Mouse (Mus musculus): ENCODE data around the gene Dip2c. TPM values are rescaled to one million over a fixed set of nuclear protein-coding genes. Genes with fewer than 3 reads are reported as not detected.

Dip2c gene
- total and polyA plus RNA-seq, 3 experiments: 0.04 to 0.14 (median 0.08) TPM

DNA sequence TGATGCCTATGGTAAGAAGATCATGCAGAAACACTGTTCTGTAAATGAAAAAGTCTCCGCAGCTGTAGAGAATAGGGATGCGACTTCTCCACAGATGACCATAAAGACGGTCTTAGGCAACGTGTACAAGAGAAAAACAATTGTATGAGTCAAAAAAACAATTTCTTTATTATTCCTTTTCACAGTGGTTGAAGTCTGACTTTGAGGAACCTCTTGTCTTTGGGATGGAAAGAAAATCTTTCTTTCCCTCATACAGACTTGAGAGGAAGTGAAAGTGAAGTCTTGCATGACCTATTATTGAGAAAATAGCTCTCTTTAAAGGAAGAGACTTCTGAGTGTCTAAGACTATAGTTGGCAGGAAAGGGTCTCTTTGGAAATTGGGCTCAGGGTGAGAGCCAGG is 132.7 kb downstream of the Dip2c start:
- H3K4me2 ChIP-seq (ENCODE audit: insufficient read depth, low read depth, poor library complexity, severe bottlenecking): peak overlapping the region; percentile 84
- H3K27me3 ChIP-seq (replicated peaks): no peaks in the 10 kb centered on the region
- no peaks in the 10 kb centered on the region for H3K9me3 ChIP-seq (replicated peaks; ENCODE audit: low read length)
- H3K4me3 ChIP-seq (replicated peaks in 1 of 3; ENCODE audit: low read depth in 2 of 3, low read length in 2 of 3, poor library complexity in 1 of 3): no peak overlapping the region
- TF ChIP-seq JUN (IDR thresholded peaks at IDR 0.05; ENCODE audit: insufficient read depth, low read depth, low read length) (peak; percentile 52; the same call in 1 of the 2 replicates), IRF4 (IDR thresholded peaks at IDR 0.05; ENCODE audit: low read depth, low read length) (peak; percentile 97), MEF2A (IDR thresholded peaks at IDR 0.05; ENCODE audit: borderline replicate concordance, low read depth, low read length) (peak; percentile 77), TCF12 (IDR thresholded peaks at IDR 0.05; ENCODE audit: low read depth, low read length) (peak; percentile 49; the same call in 1 of the 2 replicates), BHLHE40 (IDR thresholded peaks at IDR 0.05; ENCODE audit: low read depth, low read length) (peak; percentile 42; the same call in 1 of the 2 replicates), ETS1 (conservative IDR thresholded peaks at IDR 0.05; ENCODE audit: low read depth, low read length) (peak; percentile 68), NELFE (IDR thresholded peaks at IDR 0.05; ENCODE audit: low read depth, low read length) (0 out of 2 replicates have a peak, but pooled peaks have one; percentile 25), ELF1 (IDR thresholded peaks at IDR 0.05; ENCODE audit: low read depth, low read length) (peak; percentile 35; the same call in 1 of the 2 replicates), JUND (conservative IDR thresholded peaks at IDR 0.05; ENCODE audit: low read depth, low read length) (peak; percentile 66), CTCF (conservative IDR thresholded peaks at IDR 0.05 in 1 of 2, IDR thresholded peaks at IDR 0.05 in 1 of 2; ENCODE audit: low read depth in 2 of 2, low read length in 2 of 2) (no peak), TBP (conservative IDR thresholded peaks at IDR 0.05; ENCODE audit: low read depth, low read length) (no peak), PAX5 (IDR thresholded peaks at IDR 0.05; ENCODE audit: low read length) (no peak), MYC (IDR thresholded peaks at IDR 0.05; ENCODE audit: low read depth, low read length) (peak; percentile 82), ZMIZ1 (IDR thresholded peaks at IDR 0.05; ENCODE audit: low read depth, low read length) (no peak), RCOR1 (conservative IDR thresholded peaks at IDR 0.05; ENCODE audit: low read depth, low read length) (peak; percentile 87), SIN3A (IDR thresholded peaks at IDR 0.05; ENCODE audit: low read length) (peak; percentile 65; the same call in 1 of the 2 replicates), MAFK (IDR thresholded peaks at IDR 0.05; ENCODE audit: insufficient replicate concordance, low read length) (0 out of 2 replicates have a peak, but pooled peaks have one; percentile 52), HCFC1 (IDR thresholded peaks at IDR 0.05; ENCODE audit: low read depth, low read length) (no peak), CHD2 (IDR thresholded peaks at IDR 0.05; ENCODE audit: low read length) (peak; percentile 75), RAD21 (IDR thresholded peaks at IDR 0.05; ENCODE audit: low read depth, low read length) (no peak), CHD1 (IDR thresholded peaks at IDR 0.05; ENCODE audit: low read depth, low read length) (no peak), EP300 (IDR thresholded peaks at IDR 0.05; ENCODE audit: low read length) (peak; percentile 100)
- H3K36me3 ChIP-seq (replicated peaks in 1 of 2; ENCODE audit: control insufficient read depth in 1 of 2, insufficient read depth in 1 of 2, low read length in 1 of 2): no peaks in the 10 kb centered on the region
- peaks cover 2 to 44% of the 10 kb centered on the region in 2 experiments for H3K4me1 ChIP-seq (ENCODE audit: control insufficient read depth in 1 of 2, insufficient read depth in 2 of 2)
- dilution Hi-C loops (cut with MboI; ENCODE audit: extremely low pct_ligation_motif_present, extremely low pct_unique_long_range_greater_than_20kb, low sequenced_read_pairs) (no loop called here), in situ Hi-C loops (cut with MboI; ENCODE audit: low pct_ligation_motif_present, low pct_unique_long_range_greater_than_20kb, low sequenced_read_pairs) (no loop called here)
- DNase-seq (ENCODE audit: extremely low read depth): peak; percentile 72
- H3K9ac ChIP-seq (ENCODE audit: insufficient read depth, low read depth): no peak overlapping the region
- no peak overlapping the region for H3K27ac ChIP-seq (ENCODE audit: insufficient read depth, low read depth)
- H3K79me2 ChIP-seq (replicated peaks; ENCODE audit: control insufficient read depth, extremely low read depth, insufficient read depth, poor library complexity, severe bottlenecking): no peaks in the 10 kb centered on the region
